Mouse (Mus musculus): ENCODE data around the gene Meis2. TPM values are rescaled to one million over a fixed set of nuclear protein-coding genes. Genes with fewer than 3 reads are reported as not detected.
A peak's percentile ranks its signal among the peaks of the same experiment; 100 is the strongest.

The Meis2 gene
- total and polyA plus RNA-seq, 2 experiments from 2014 or later: 105 to 132 TPM

GRCm38 (mm10) chr2:115822361-115822760 lies 243.3 kb downstream of the Meis2 start:
- H3K27me3 ChIP-seq (ENCODE audit: insufficient read depth, low read length): no peaks in the 10 kb centered on the region
- H3K36me3 ChIP-seq (ENCODE audit: insufficient read depth, low read length): no peaks in the 10 kb centered on the region
- no peaks in the 10 kb centered on the region for H3K9me3 ChIP-seq (ENCODE audit: low read length)
- no peak overlapping the region for H3K4me3 ChIP-seq (ENCODE audit: low read length)
- DNase-seq (ENCODE audit: low spot score) (no peak), ATAC-seq (no peak)
- no peak for TF ChIP-seq CTCF (IDR thresholded peaks at IDR 0.05; ENCODE audit: low read depth)
- WGBS: 91% methylated on average over 5 of the region's 5 CpGs
- no peak overlapping the region for H3K4me2 ChIP-seq (ENCODE audit: low read depth, low read length)
- H3K9ac ChIP-seq (replicated peaks; ENCODE audit: low read length): no peak overlapping the region
- H3K4me1 ChIP-seq (ENCODE audit: insufficient read depth, low read length): no peaks in the 10 kb centered on the region
- no peak overlapping the region for H3K27ac ChIP-seq

GRCm38 (mm10) chr2:115817959-115818358 lies 247.7 kb downstream of the Meis2 start:
- no peak overlapping the region for H3K9ac ChIP-seq (replicated peaks; ENCODE audit: low read length)
- H3K36me3 ChIP-seq (ENCODE audit: insufficient read depth, low read length): no peaks in the 10 kb centered on the region
- no peaks in the 10 kb centered on the region for H3K27me3 ChIP-seq (ENCODE audit: insufficient read depth, low read length)
- no peak overlapping the region for H3K4me3 ChIP-seq (ENCODE audit: low read length)
- H3K9me3 ChIP-seq (ENCODE audit: low read length): no peaks in the 10 kb centered on the region
- TF ChIP-seq CTCF (IDR thresholded peaks at IDR 0.05; ENCODE audit: low read depth): no peak
- H3K27ac ChIP-seq: no peak overlapping the region
- ATAC-seq: no peak
- no peak overlapping the region for H3K4me2 ChIP-seq (ENCODE audit: low read depth, low read length)
- WGBS: 89% methylated on average over 6 of the region's 6 CpGs
- no peak for DNase-seq (ENCODE audit: low spot score)
- no peaks in the 10 kb centered on the region for H3K4me1 ChIP-seq (ENCODE audit: insufficient read depth, low read length)

GRCm38 (mm10) chr2:115813721-115814120 lies 251.9 kb downstream of the Meis2 start:
- DNase-seq (ENCODE audit: low spot score) (peak; percentile 15), ATAC-seq (0 out of 2 replicates have a peak, but pooled peaks have one; percentile 27)
- TF ChIP-seq CTCF (IDR thresholded peaks at IDR 0.05; ENCODE audit: low read depth): no peak
- WGBS: 49% methylated on average over 6 of the region's 6 CpGs
- H3K27me3 ChIP-seq (ENCODE audit: insufficient read depth, low read length): no peaks in the 10 kb centered on the region
- no peaks in the 10 kb centered on the region for H3K36me3 ChIP-seq (ENCODE audit: insufficient read depth, low read length)
- H3K4me3 ChIP-seq (ENCODE audit: low read length): no peak overlapping the region
- H3K27ac ChIP-seq: no peak overlapping the region
- no peak overlapping the region for H3K9ac ChIP-seq (replicated peaks; ENCODE audit: low read length)
- peak overlapping the region; percentile 1; the same call in 1 of the 2 replicates for H3K4me2 ChIP-seq (ENCODE audit: low read depth, low read length)
- H3K4me1 ChIP-seq (ENCODE audit: insufficient read depth, low read length): no peaks in the 10 kb centered on the region
- H3K9me3 ChIP-seq (ENCODE audit: low read length): no peaks in the 10 kb centered on the region

- no peak overlapping the region for H3K9ac ChIP-seq (replicated peaks; ENCODE audit: low read length)
- WGBS: 41% methylated on average over 11 of the region's 11 CpGs
- H3K4me3 ChIP-seq (ENCODE audit: low read length): no peak overlapping the region
- peak overlapping the region; percentile 1; the same call in 1 of the 2 replicates for H3K4me2 ChIP-seq (ENCODE audit: low read depth, low read length)
- no peak overlapping the region for H3K27ac ChIP-seq
- H3K27me3 ChIP-seq (ENCODE audit: insufficient read depth, low read length): no peaks in the 10 kb centered on the region
- H3K9me3 ChIP-seq (ENCODE audit: low read length): no peaks in the 10 kb centered on the region
- TF ChIP-seq CTCF (IDR thresholded peaks at IDR 0.05; ENCODE audit: low read depth): no peak
- no peaks in the 10 kb centered on the region for H3K36me3 ChIP-seq (ENCODE audit: insufficient read depth, low read length)
- DNase-seq (ENCODE audit: low spot score) (peak; percentile 46), ATAC-seq (peak; percentile 51; the same call in 1 of the 2 replicates)
- H3K4me1 ChIP-seq (ENCODE audit: insufficient read depth, low read length): no peaks in the 10 kb centered on the region
Measured at GRCm38 (mm10) chr2:115813316-115813715, 252.3 kb downstream of the Meis2 start.
